Mouse (Mus musculus): ENCODE results near the gene Crls1. TPM values are rescaled to one million over a fixed set of nuclear protein-coding genes. Genes with fewer than 3 reads are reported as not detected.

The Crls1 gene
- polyA plus RNA-seq (2012; rRNA removed) (33.5 and 40.0 TPM in 2 replicates), polyA plus RNA-seq (2014; fragmentation: Nextera tagmentation; extraction: Ambion mirVana) (33.9 and 35.5 TPM in 2 replicates)

GRCm38 (mm10) chr2:132846407-132847358, at the start of gene Crls1:
Gene Crls1, plus strand, starts transcription at chr2:132846666.
- peak; percentile 78; the same call in 1 of the 2 replicates for TF ChIP-seq POLR2A (IDR thresholded peaks at IDR 0.05; ENCODE audit: borderline replicate concordance, extremely low read depth, insufficient read depth, insufficient read length)
- Histone ChIP-seq H3K27ac (replicated peaks; ENCODE audit: low read depth, low read length) (peak within 1 kb of the TSS; percentile 69), H3K4me3 (replicated peaks; ENCODE audit: low read length) (peak within 1 kb of the TSS; percentile 75), H3K27me3 (ENCODE audit: control insufficient read depth, insufficient read depth, low read length) (no peaks in the 10 kb centered on the region), H3K9me3 (ENCODE audit: control insufficient read depth, low read length) (no peaks in the 10 kb centered on the region), H3K4me2 (replicated peaks; ENCODE audit: low read depth, low read length, severe bottlenecking) (peak within 1 kb of the TSS; percentile 76), H3K9ac (ENCODE audit: low read depth, low read length, severe bottlenecking) (peak within 1 kb of the TSS; percentile 91), H3K36me3 (ENCODE audit: control insufficient read depth, insufficient read depth, low read length) (peaks cover 9% of the 10 kb centered on the region; the same call in 1 of the 2 replicates), H3K4me1 (ENCODE audit: control insufficient read depth, insufficient read depth, low read length) (peaks cover 7% of the 10 kb centered on the region)
- ATAC-seq (ENCODE audit: low FRiP score, low read depth) (peak; percentile 91), DNase-seq (ENCODE audit: low spot score) (peak; percentile 87)
- under 1% methylated on average over 78 of the region's 96 CpGs for WGBS

GRCm38 (mm10) chr2:132802976-132803375, 43.5 kb upstream of the Crls1 start:
- Histone ChIP-seq H3K4me3 (replicated peaks; ENCODE audit: low read length) (no peak overlapping the region), H3K27ac (replicated peaks; ENCODE audit: low read depth, low read length) (no peak overlapping the region), H3K4me1 (ENCODE audit: control insufficient read depth, insufficient read depth, low read length) (no peaks in the 10 kb centered on the region), H3K4me2 (replicated peaks; ENCODE audit: low read depth, low read length, severe bottlenecking) (no peak overlapping the region), H3K36me3 (ENCODE audit: control insufficient read depth, insufficient read depth, low read length) (peaks cover 50% of the 10 kb centered on the region), H3K9me3 (ENCODE audit: control insufficient read depth, low read length) (no peaks in the 10 kb centered on the region), H3K9ac (ENCODE audit: low read depth, low read length, severe bottlenecking) (no peak overlapping the region), H3K27me3 (ENCODE audit: control insufficient read depth, insufficient read depth, low read length) (no peaks in the 10 kb centered on the region)
- DNase-seq (ENCODE audit: low spot score) (no peak), ATAC-seq (ENCODE audit: low FRiP score, low read depth) (no peak)
- no peak for TF ChIP-seq POLR2A (IDR thresholded peaks at IDR 0.05; ENCODE audit: borderline replicate concordance, extremely low read depth, insufficient read depth, insufficient read length)
- 90% methylated on average over 2 of the region's 2 CpGs for WGBS

- no peaks in the 10 kb centered on the region for H3K9me3 ChIP-seq (ENCODE audit: control insufficient read depth, low read length)
- under 1% methylated on average over 53 of the region's 59 CpGs for WGBS
- H3K27ac ChIP-seq (replicated peaks; ENCODE audit: low read depth, low read length), result peak within 1 kb of the TSS; percentile 64
- peak within 1 kb of the TSS; percentile 79 for H3K9ac ChIP-seq (ENCODE audit: low read depth, low read length, severe bottlenecking)
- peaks cover 14% of the 10 kb centered on the region for H3K36me3 ChIP-seq (ENCODE audit: control insufficient read depth, insufficient read depth, low read length)
- peaks cover 5% of the 10 kb centered on the region for H3K4me1 ChIP-seq (ENCODE audit: control insufficient read depth, insufficient read depth, low read length)
- no peak for TF ChIP-seq POLR2A (IDR thresholded peaks at IDR 0.05; ENCODE audit: borderline replicate concordance, extremely low read depth, insufficient read depth, insufficient read length)
- DNase-seq (ENCODE audit: low spot score), result peak; percentile 97
- ATAC-seq (ENCODE audit: low FRiP score, low read depth), result peak; percentile 100
- no peaks in the 10 kb centered on the region for H3K27me3 ChIP-seq (ENCODE audit: control insufficient read depth, insufficient read depth, low read length)
- H3K4me2 ChIP-seq (replicated peaks; ENCODE audit: low read depth, low read length, severe bottlenecking), result peak within 1 kb of the TSS; percentile 80
- peak within 1 kb of the TSS; percentile 77 for H3K4me3 ChIP-seq (replicated peaks; ENCODE audit: low read length)
Observed at GRCm38 (mm10) chr2:132815608-132816314, 30.7 kb upstream of the Crls1 start, which contains the start of the genes Trmt6 and Mcm8. Gene Trmt6, minus strand, starts transcription at chr2:132816055. Gene Mcm8, plus strand, starts transcription at chr2:132816141.

DNA sequence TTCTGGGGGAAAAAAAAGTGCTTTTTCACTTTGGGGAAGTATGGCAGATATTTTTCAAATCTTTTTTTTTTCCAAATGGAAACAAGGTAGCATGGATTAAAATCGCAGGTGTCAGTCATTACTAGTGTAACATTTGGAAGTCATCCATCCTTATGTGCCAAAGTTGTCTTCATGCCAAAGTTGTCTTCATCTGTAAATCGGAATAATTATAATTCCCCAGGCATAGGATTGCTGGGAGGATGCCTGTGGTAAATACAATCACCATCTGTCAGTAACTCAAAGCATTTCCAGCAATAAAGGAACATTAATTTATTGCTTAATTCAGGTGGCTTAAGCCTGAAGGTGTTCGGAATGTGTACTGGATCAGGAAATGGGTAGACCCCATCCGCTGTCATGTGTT, 5.4 kb upstream of the Crls1 start:
- peaks cover 13% of the 10 kb centered on the region for H3K36me3 ChIP-seq (ENCODE audit: control insufficient read depth, insufficient read depth, low read length)
- no peaks in the 10 kb centered on the region for H3K27me3 ChIP-seq (ENCODE audit: control insufficient read depth, insufficient read depth, low read length)
- TF ChIP-seq POLR2A (IDR thresholded peaks at IDR 0.05; ENCODE audit: borderline replicate concordance, extremely low read depth, insufficient read depth, insufficient read length), result no peak
- 89% methylated on average over 4 of the region's 4 CpGs for WGBS
- H3K4me3 ChIP-seq (replicated peaks; ENCODE audit: low read length), result no peak overlapping the region
- H3K4me1 ChIP-seq (ENCODE audit: control insufficient read depth, insufficient read depth, low read length), result no peaks in the 10 kb centered on the region
- ATAC-seq (ENCODE audit: low FRiP score, low read depth), result no peak
- no peak overlapping the region for H3K9ac ChIP-seq (ENCODE audit: low read depth, low read length, severe bottlenecking)
- H3K27ac ChIP-seq (replicated peaks; ENCODE audit: low read depth, low read length), result no peak overlapping the region
- no peak overlapping the region for H3K4me2 ChIP-seq (replicated peaks; ENCODE audit: low read depth, low read length, severe bottlenecking)
- DNase-seq (ENCODE audit: low spot score), result no peak
- no peaks in the 10 kb centered on the region for H3K9me3 ChIP-seq (ENCODE audit: control insufficient read depth, low read length)

GRCm38 (mm10) chr2:132847581-132847980, 1.1 kb downstream of the Crls1 start:
- DNase-seq (ENCODE audit: low spot score) (no peak), ATAC-seq (ENCODE audit: low FRiP score, low read depth) (no peak)
- H3K4me1 ChIP-seq (ENCODE audit: control insufficient read depth, insufficient read depth, low read length), result peaks cover 7% of the 10 kb centered on the region
- peak overlapping the region; percentile 75 for H3K4me3 ChIP-seq (replicated peaks; ENCODE audit: low read length)
- peak overlapping the region; percentile 76 for H3K4me2 ChIP-seq (replicated peaks; ENCODE audit: low read depth, low read length, severe bottlenecking)
- H3K27ac ChIP-seq (replicated peaks; ENCODE audit: low read depth, low read length), result no peak overlapping the region
- no peak for TF ChIP-seq POLR2A (IDR thresholded peaks at IDR 0.05; ENCODE audit: borderline replicate concordance, extremely low read depth, insufficient read depth, insufficient read length)
- H3K9ac ChIP-seq (ENCODE audit: low read depth, low read length, severe bottlenecking), result peak overlapping the region; percentile 91
- 26% methylated on average over 7 of the region's 7 CpGs for WGBS
- H3K27me3 ChIP-seq (ENCODE audit: control insufficient read depth, insufficient read depth, low read length), result no peaks in the 10 kb centered on the region
- no peaks in the 10 kb centered on the region for H3K9me3 ChIP-seq (ENCODE audit: control insufficient read depth, low read length)
- H3K36me3 ChIP-seq (ENCODE audit: control insufficient read depth, insufficient read depth, low read length), result peaks cover 15% of the 10 kb centered on the region; the same call in 1 of the 2 replicates

All from limb, embryonic 14.5 days (tissue).